Mouse (Mus musculus) gastrocnemius, postnatal 10 days (tissue): ENCODE measurements at regions not wholly inside any gene's neighbourhood (a gene's known extent, or its start where the extent isn't known, plus 50 kb on each side); places are given as distances from the start of the nearest gene placed in this dataset.

Source experiments
- DNase-seq: peaks from one replicate; pipeline ENCODE4 v3.0.0; 2021; ENCODE audit warnings: mixed read lengths

- no peak for DNase-seq
Observed at GRCm38 (mm10) chr13:112075847-112076479, 212.3 kb upstream of the Ankrd55 start.

- DNase-seq: no peak
Observed at GRCm38 (mm10) chr13:112078088-112078487, 210.2 kb upstream of the Ankrd55 start.

- DNase-seq: no peak
Observed at GRCm38 (mm10) chr13:112081935-112082334, 206.3 kb upstream of the Ankrd55 start.

- DNase-seq: no peak
Observed at GRCm38 (mm10) chr13:112084484-112085278, 203.6 kb upstream of the Ankrd55 start.

- no peak for DNase-seq
Observed at GRCm38 (mm10) chr13:112088312-112088771, 199.9 kb upstream of the Ankrd55 start.

DNA sequence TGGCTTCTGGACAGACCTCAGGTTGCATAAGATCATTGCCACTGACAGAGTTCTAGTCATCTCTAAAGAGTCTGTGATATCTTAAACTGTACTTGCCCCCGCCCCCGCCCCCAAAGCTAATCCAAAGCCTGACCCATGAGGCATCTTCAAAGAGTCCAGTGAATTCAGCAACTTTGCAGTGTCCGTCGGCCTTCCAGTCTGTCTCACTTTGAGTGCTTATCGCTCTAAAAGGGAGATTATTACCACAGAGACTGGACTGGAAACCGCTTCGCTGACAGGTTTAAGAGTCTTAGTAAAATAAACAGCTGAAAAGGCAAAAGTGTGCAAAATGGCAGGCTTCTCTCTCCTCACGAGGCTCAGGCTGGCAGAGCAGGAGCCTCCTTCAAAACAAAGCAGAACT is 197.5 kb upstream of the Ankrd55 start:
- DNase-seq: no peak

GRCm38 (mm10) chr13:112095595-112096139 is 192.6 kb upstream of the Ankrd55 start:
- DNase-seq: no peak

DNA sequence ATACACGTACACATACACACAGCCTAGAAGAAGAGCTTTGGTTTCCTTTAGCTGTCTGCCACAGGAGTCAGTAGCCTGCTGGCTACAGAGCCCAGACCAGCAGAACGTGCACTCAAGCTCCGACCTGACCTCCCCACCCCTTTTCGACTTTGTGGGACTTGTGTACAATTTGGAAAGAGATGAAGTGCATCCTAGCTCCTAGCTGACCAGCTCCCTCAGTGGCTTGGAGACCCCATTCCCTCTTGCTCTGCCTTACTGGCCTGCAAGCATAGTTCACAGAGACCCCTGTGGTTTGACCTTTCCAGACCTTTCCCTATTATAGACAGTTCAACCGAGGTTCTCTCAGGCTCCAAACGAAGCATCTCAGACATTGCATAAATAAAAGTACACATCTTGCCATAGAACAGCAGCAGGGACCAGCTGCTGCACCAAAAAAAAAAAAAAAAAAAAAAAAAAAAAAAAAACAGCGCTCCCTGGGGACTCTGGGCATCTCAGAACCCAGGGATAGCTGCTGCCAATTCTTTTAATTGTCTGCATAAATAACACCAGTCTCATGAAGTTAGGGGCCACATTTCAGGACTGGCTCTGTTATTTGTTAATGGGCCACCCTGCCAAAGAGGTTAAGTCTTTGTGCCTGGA is 188.2 kb upstream of the Ankrd55 start:
- no peak for DNase-seq

DNA sequence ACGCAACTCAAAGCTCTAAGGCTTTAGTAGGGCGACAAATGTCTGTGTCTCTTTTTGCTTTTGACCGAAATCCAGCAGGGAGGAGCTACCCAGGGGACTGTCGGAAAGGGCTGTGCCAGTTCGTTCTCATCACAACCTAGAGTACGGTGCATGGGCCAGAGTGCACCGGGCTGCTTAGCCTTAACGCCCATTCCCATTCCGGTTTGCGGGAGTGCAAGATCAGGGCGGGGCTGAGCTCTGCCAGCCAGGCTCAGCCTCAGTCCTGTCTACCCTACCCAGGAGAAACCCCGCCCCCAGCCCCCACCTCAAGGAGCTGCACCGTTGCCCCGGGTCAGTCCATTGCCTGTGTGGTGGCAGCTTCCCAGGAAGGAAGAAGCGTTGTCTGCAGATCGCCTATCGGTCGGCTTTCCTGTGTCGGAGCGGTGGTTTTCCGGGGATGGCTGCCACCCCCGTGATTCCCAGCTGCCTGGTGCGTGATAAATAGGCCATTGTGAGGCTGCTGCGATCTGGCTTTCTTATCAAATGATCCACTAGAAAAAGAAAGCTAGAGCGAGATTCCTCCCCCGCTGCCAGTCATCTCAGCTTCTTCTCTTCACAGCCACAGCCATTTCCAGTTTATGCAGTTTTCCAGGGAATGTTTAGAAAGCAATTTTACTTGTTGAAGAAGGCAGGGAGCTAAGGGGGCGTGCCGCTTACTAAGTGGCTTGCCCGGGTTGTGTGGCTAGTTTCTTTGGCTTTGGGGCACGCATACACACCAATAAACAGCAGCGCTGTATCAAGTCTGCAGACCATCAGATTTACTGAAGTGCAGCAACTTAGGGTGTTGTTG is 187.4 kb upstream of the Ankrd55 start:
- DNase-seq: peak; percentile 53

DNA sequence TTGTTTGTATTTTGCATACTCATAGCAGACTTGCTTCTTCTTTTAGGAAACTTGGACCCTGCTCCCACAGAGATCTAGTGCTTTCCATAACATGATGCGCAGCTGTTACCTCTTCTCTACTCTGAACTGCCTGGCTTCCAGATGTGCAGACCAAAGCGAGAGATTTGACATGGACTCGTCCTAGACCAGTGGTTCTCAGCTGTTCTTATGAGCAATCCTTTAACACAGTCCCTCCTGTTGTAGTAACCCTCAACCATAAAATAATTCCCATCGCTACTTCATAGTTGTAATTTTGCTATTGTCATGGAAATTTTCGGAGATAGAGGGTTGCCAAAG is 186.9 kb upstream of the Ankrd55 start:
- DNase-seq: no peak

DNA sequence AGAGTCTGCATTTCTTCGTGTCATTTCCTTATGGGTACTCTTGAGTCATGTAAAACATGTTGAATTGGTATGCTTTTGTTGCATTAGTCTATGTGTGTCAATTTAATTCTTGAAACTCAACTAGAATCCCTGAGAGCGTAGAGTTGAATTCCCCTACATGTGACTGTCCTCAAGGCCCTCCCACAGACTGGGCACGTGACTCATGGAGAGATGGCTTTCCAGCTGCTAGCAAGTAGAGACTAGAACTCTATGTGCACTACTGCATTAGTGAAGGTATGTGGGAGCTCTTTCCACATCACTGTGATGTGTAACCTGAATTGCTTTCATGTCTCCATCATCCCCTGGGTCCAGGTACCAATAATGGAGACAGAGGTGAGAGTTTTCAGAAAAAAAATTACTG is 182.3 kb upstream of the Ankrd55 start:
- DNase-seq: no peak

GRCm38 (mm10) chr13:112114741-112115201 is 173.5 kb upstream of the Ankrd55 start:
- DNase-seq: peak; percentile 28

DNA sequence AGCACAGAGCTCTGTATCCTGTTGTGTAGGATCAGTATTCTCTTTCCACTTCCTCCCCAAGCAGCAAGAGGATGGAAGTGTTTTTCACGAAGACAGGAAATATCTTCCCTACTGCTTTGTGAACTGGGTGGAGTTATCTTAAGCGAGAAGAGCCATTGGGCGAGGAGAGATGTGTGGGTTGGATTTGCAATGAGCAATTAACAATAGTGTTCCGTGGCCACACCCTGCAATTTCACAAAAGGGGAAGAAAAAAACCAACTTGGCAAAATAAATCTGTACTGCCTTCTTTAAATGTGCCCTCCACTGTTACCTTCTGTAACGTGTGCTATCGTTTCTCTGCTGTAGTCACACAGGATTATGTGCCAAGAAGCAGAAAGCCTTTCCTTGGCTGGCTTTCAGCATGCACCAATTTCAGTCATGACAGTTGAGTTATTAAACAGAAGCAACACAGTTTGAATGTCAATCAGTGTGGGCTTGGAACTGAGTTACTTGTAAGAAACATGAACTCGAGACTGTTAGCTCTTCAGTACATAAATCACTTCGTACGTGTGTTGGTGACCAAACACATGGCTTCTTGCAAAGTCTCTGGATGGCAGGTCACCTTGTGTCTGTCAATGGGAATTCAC is 172.0 kb upstream of the Ankrd55 start:
- no peak for DNase-seq

DNA sequence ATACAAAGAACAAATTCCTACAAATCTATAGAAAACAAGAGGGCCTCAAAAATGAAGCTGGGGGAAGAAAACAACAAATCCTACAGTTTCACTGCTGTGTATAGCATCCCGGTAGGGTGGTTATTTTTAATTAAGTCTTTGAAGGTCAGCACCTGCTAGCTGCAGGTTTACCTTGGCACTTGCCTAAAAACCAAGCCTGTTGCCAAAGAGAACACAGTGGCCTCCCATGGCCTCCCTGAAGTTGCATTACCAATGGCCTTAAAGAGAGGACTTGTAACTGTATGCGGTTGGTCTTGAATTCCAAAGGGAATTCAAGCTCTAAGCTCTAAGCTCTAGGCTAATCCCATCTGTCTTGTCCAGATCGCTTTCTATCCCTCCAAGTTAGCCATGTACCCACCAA is 169.7 kb upstream of the Ankrd55 start:
- DNase-seq: no peak

DNA sequence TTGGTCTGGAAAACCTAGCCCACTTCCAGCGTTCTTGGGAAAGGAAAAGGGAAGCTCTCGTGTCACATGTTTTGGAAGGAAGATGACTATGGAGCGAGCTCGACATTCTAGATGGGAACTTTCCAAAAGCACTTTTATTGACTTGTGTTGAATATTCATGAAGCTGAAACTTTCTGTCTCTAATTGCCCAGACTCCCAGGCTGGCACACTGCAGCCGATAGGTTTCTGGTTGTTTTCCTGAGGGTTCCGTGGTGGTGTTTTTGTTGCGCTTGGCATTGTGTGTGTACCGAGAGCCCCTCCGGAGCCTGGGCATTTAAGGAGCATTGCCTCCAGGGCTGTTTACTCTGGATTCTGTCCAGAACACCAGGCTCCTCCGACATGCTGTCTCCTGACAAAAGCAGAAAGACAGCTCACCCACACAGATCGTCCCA is 168.6 kb upstream of the Ankrd55 start:
- no peak for DNase-seq

DNA sequence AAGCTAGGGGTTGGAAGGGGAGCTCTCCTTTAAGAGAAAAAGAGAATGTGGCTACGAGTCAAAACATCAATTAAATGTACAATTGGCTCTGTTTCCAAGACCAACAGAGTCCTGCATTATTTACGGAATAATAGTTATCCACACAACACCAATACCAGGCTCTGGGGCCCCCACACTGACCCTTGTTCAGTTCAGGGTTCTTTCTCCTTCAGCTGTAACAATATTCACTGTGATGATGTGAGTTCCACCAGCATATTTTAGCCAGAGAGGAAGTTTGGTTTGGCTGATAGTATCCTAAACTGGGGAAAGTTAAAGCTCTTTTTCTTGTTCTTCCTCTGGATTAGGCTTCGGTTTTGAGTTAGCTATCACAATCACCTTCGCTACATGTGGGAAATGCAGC is 167.9 kb upstream of the Ankrd55 start:
- DNase-seq: no peak

DNA sequence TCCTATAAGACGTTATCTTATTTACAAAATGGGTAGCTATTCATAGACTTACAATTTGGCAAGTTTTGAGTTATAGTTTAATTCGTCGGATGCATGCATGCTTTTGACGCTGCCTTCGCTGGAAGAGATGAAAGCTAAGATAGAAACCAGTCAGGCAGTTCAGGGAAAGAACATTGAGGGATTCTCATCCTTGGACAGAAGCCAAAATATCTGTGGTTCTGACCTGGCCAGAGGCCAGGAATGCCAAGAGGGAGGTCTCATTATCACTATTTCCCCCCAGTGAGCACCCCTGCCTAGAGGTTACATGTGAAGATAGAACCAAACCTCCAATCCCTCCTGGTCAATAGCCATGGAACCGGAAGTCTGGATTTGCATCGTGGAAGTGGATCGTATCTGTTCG is 167.1 kb upstream of the Ankrd55 start:
- no peak for DNase-seq

GRCm38 (mm10) chr13:112122842-112123373 is 165.3 kb upstream of the Ankrd55 start:
- peak; percentile 20 for DNase-seq

- DNase-seq: no peak
Observed at GRCm38 (mm10) chr13:112125769-112126469, 162.3 kb upstream of the Ankrd55 start.

DNA sequence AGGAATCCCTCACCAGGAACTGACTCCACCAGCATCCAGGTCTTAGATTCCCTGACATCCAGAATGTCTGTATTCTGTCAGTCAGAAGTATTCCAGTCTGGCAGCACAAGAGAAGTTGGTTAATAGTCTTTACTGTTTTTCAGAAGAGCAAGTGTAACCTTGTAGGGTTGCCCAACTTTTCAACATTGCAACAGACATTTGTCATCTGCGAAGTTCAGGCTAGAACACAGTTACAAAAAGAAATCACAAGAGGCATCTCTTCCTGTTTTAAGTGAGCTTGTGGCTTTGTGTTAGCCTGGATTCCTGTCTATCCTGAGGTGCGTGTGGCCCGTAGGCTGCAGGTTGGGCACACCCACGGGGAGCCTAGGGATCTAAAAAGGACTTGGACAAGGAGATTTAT is 158.0 kb upstream of the Ankrd55 start:
- DNase-seq: no peak

- DNase-seq: no peak
Observed at GRCm38 (mm10) chr13:112130774-112131173, 157.5 kb upstream of the Ankrd55 start.
